Mouse (Mus musculus): ENCODE measurements around the gene Nudt3.
"Not testable (repeated sequence)": the region's sequence is repeated elsewhere in the genome, so short reads cannot be mapped to it uniquely, and the experiment has no call there.

Gene Nudt3

DNA sequence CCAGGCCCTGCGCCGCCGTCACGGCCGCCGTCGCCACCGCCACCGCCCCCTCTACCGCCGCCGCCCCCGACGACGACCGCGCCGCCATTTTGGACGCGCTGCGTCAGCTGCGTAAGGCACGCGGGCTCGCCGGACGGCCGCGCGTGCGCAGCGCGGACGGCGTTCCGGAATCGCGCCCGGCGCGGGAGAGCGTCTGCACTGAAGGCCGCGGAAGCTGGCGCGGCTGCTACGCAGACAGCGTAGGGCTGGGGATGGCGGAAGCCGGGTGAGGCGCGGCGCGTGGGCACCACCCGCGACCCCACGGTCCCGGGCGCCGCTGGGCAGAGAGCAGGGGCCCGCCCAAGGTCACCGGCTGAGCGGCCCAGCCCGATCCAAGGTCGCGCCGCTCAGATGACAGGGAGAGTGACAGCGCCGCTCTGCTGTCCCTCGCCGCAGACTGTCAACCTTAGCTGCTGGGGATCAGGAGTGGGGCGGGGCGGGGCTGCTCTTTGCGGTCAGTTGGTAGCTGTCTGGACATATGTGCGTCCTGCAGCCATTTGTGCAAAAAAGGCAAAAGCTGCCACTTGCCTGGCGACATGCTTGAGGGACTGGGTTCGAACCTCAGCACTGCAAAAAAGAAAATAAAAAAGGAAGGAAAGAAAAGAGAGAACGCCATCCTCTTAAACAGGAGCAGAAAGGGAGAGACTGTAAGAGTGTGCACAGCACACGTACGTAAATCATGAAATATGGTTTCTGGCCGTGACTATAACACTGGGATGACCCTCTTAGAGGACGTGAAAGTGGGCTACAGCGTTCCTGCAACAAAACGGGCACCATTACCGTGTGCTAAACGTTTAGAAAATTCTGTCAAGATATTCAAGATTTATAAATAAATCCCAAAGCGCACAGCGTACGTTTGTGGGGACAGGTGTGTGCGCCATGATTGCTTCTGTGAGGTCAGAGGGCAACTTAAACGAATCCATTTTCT is at the start of gene Nudt3:
TSS of gene Nudt3 (minus strand) at position 136 of the 967 bp plus-strand sequence.
- DNase-seq (ENCODE audit: low spot score) = peak; percentile 88

DNA sequence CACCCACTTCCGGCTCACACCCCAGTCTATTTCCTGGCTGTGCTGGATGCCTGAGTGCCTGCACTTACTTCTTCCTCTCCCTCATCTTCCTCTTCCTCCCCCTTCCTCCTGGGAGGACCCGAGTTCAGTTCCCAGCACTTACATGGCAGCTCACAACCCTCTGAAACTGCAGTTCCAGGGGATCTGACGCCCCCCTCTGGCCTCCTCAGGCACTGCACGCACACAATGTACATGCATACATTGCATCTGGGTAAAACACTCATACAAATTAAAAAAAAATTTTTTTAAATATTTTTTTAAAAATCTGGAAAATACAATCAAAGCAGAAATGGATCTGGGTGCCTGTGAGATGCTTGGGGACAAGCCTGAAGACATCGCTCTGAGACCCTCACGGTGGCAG is 48.4 kb upstream of the Nudt3 start:
- DNase-seq (ENCODE audit: low spot score) = no peak

DNA sequence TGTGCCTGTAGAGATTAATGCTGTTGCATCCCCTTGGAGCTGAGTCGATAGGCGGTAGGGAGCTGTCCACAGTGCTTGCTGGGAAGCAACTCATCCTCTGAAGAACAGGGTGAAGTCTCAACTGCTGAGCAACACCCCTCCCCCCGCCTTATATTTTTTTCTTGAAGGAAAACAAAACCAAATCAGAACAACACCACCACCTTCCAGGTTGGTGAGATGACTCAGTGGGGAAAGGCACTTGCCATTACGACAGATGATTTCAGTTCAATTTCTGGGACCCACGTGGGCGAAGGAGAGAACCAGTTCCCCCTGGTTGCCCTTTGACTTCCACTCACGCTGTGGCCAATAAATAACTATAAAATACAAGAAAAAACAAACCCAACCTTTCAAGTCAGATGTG is 35.5 kb upstream of the Nudt3 start:
- no peak for DNase-seq (ENCODE audit: low spot score)

DNA sequence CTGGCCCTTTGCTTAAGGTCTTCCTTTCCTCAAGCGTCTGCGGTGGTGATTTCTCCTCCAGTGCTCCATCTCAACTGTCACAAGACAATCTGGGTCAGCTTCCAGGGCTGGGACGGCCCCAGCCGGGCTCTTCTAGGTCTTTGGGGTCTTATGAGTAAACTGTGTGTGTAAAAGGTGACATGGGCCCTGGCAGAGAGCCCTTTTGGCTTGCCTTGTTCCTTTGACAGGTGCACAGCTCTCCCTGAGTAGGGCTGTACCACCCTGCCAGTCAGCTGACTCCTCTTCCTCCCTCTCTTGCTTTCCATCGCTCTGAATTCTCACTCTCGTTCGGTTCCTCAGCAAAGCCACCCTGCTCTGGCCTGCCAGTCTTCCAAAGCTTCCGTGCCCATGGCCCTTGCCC is 33.8 kb upstream of the Nudt3 start:
- DNase-seq (ENCODE audit: low spot score) = no peak

DNA sequence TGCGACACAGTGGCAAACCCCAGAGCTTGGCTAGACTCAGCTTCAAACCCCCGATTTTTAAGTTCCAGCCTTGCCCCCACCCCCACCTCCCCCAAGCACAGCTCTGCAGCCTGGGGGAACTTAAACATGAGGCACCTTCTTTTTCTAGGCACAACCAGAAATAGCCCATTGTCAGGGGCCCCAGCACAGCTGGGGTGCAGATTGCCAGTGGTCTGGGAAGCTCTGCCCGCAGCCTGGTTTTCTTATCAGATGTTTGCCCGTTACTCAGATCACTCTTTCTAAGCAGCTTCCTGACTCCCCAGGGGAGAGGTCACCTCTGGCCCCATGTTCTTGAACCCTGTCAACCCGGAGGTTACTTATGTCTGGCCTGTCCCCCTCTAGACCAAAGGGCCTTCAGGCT is 33.1 kb upstream of the Nudt3 start:
- DNase-seq (ENCODE audit: low spot score) = no peak

DNA sequence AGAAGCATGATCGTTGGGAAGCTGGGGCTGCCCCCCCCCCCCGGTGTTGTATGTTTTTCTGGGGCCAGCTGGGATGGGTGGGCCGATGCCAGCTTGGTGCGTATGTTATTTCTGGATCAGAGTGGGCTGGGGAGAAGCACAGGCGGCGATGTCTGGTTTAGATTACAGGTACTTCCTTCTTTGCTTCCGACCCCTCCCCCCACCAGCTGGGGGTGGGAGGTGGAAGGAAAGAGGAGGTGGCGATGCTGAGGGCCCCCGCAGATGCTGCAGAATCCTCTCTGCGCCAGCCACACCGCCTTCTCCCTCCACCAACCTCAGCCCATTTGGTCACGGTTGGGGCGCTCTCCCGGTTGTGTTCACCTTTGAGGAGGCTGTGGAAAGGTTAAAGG is 32.7 kb upstream of the Nudt3 start:
- no peak for DNase-seq (ENCODE audit: low spot score)

DNA sequence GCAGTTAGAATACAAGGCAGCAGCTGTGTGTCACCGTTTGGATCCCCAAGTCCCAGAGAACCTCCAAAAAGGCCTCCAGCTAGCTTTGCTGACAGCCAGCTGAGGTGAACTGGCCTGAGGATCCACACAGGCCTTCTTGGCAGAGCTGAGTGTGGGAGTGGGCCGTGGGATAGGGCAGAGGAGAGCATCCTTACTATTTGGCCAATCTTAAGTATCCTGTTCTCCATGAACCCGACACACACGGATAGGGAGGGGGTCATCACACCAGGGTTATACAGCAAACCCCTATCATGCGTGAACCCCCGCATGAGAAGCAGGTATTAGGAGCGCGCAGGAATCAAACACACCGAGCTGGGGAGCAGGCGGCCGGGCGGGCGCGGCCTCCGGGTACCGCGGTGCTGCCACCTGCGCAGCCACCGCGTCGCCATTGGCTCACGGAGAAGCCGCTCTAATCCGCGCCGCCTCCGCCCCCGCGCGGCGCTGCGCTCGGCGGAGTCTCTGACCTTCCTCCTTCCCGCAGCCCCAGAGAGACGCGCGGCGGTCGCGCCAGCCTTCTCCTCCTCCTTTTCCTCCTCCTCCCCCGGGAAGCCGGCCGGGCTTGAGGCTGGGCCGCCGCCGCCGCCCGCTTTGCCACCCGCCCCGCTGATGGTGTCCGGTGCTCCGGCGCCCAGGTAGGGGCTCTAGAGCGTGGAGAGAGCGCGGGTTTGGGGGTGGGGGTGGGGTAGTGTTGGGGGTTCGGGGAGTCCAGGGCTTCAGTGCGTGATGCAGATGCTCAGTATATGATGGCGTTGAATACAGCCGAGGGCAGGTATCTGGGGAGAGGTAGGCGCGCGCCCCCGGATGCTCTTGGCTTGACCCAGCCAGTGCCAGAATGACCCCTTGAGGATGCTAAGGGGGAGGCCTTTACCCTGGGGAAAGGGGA is 32.1 kb upstream of the Nudt3 start, which contains the start of gene Pacsin1:
TSS of gene Pacsin1 (plus strand) at position 421 of the 922 bp plus-strand sequence.
- DNase-seq (ENCODE audit: low spot score) = no peak

DNA sequence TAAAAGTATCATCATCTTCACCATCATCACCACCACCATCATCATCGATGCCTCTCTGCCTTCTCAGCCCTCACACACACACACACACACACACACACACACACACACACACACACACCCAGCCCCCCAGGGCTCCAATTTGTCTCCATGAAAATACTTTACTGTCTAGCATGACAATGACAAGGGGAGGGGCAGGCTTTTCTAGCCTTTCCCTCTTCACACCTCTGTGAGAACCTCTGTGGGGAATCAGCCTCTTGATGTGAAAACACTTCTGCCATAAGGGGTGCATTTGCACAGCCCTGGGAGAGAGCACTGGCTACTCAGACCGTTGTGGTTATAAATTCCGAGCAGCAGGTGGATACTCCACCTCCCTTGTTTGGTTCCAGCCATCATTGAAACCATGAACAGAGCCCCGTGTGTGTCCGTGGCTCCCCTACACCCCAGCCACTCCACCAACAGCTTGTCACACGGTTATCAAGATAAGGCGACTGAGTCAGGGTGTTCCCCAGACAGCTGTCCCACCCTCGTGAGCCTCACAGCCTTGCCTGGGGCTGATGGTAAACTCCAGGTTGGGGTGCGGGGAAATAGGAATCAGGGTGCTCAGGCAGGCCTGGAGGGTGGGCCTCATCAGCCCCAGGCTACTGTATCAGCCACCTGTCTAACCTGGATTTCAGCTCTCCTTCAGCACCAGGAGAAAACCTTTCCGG is 30.1 kb upstream of the Nudt3 start:
- DNase-seq (ENCODE audit: low spot score) = no peak

DNA sequence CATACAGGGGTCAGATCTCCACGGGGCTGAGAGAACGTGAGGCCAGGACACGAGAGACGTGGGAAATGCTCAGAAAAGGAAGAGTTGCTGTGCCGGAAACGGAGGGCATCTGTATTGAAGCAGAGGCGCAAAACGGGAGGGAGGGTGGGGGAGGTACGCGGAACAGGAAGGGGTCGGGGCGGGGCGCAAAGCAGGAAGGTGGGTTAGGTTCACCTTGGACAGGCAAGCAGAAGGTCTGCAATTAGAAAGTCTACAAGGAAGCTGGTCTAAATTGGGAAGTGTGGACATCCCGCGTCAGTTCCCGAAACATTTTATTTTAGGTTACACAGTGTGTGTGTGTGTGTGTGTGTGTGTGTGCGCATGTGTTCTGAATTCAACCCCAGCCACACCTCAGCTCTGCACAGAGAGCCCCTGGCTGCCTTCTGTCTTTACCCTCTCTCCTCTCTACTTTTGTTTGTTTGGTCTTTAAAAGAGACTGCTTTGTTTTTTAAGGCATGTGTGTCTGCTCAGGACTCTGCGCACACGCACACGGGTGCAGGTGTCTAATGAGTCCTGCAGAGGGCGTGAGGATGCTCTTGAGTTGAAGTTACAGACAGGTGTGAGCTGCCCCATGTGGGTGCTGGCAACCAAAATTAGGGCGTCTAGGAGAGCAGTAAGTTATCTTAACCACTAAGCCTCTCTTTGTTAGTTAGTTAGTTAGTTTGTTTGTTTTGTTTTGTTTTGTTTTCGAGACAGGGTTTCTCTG is 28.9 kb upstream of the Nudt3 start:
- DNase-seq (ENCODE audit: low spot score) = no peak

DNA sequence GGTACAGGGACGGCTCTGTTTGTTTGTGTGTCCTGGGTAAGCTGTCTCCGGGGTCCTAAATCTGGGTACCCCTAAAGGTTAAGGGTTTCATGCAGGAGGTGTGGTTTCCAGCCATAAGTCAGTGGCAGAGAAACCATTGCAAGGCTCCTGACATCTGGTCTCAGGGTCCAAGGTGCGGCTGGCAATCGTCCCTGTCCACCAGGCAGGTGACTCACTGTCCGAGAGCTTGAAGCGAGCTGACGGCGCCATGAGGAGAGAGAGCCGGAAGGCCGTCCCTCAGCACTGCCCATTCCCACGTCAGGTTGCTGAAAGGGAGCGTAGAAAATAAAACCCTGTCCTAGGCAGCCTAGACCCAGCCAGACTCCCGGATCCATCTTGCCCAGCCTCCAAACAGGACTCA is 27.3 kb upstream of the Nudt3 start:
- DNase-seq (ENCODE audit: low spot score) = no peak

DNA sequence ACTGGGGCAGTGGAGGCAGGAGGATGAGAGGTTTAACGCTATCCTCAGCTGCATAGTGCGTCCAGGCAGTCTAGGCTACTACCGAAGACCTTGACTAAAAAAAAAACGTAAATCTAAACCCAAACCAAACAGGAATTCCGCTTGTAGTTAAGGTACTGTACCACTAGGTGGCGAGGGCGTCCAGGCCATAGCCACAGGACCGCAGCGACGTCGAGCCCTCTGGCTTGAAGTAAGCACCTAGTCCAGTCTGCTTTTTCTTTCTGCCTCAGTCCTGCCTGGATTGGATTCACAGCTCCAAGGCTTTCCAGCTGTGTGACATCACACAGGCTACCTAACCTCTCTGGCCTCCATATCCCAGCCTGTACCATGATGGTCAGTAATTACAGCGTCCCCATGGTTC is 26.9 kb upstream of the Nudt3 start:
- peak; percentile 85 for DNase-seq (ENCODE audit: low spot score)

DNA sequence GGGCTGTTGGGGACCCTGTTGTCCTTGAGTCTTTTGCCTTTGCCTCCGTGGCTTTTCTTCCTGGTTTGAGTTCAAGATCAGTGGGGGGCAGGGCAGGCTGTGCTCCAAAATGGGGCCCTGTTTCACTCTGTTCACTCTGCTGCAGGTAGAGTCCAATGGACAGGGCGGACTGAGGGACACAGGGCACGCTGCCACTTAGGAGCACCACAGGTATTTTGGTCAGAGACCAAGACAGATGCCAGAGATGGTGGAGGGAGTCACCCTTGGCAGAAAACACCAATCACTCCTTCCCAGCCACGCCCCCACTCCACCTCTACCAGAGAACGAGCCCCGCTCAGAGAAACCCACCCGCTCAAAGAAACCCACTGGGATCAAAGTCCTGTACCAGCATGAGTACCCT is 22.5 kb upstream of the Nudt3 start:
- no peak for DNase-seq (ENCODE audit: low spot score)

DNA sequence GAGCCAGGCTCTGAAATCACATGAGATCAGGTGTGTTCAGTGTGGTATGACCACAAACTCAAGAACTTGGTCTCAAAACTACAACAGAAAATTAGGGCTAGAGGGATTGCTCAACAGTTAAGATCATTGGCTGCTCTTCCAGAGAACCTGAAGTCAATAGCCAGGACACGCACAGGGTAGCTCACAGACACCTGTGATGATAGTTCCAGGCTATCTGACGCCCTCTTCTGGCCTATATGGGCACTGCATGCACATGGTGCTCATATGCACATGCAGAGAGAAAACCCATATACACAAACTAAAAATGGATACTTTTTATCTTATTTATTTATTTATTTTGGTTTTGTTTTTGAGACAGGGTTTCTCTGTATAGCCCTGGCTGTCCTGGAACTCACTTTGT is 21.3 kb upstream of the Nudt3 start:
- no peak for DNase-seq (ENCODE audit: low spot score)

DNA sequence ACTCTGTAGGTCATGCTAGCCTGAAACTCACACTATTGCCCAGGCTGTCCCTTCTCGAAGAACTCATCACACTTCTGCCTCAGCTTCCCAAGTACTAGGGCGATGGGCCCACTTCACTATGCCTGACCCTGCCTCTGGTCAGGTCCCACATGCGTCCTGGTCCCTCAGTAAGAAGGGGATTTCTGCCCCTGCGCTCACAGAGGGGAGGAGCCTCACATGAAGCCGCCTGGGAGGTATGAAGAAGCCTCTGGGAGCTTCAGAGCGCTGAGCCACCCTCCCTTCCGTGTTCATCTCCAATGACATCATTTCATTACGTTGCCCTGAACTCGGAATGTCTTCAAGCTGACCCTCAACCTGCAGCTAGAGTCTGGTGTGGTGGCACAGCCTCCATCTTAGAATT is 20.5 kb upstream of the Nudt3 start:
- no peak for DNase-seq (ENCODE audit: low spot score)

DNA sequence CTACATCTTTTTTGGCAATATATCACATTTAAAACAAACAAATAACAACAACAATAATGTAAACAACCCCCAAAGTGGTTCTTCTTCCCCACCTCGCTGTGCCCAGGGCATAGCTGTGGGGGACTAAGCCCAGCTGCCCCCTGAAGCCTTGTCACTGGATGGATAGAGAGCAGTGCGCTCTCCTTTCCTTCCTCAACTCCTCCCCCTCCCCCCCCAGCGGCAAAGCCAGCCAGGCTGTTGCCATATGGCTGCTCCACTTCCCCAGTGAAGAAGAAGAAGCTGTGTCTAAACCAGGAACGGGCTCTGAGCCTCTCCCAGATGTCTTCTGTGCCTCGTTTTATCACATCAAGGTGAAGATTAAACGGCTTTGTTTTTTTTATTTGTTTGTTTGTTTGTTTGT is 19.8 kb upstream of the Nudt3 start:
- DNase-seq (ENCODE audit: low spot score) = no peak

DNA sequence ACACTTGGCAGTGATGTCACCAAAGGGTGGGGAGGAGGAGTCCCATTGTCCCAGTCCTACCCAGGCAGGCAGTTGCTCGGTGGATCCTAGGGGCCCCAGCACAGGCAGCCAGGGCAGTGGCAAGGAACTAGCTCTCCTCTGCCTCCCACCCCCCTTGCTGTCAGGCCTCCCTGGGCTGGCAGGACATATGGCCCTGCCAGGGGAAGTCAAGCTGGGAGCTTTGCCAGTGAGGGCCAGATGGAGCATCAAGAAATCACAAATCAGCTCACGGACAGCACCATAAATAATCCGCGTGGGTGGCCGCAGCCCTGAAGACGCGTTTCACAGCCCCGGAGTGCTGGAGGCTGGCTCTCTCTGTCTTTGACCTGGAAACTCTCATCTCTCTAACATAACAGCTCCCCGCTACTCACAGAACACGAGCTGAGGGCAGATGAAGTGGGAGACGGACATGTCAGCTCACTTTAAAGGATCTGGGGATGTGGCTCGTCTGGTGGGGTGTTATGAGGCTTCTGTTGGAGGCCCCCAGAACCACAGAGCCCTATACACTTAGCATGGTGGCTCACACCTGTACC is 19.3 kb upstream of the Nudt3 start:
- peak; percentile 79 for DNase-seq (ENCODE audit: low spot score)

DNA sequence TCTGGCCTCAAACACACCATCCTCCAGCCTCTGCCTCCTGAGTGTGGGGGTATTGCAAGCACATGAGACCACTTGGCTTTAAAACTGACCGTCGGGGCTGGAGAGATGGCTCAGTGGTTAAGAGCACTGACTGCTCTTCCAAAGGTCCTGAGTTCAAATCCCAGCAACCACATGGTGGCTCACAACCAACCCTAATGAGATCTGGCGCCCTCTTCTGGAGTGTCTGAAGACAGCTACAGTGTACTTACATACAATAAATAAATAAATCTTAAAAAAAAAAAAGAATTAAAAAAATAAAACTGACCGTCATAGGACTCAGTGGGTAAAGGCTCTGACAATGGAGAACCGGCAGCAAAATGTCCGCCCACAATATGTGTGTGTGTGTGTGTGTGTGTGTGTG is 16.6 kb upstream of the Nudt3 start:
- DNase-seq (ENCODE audit: low spot score) = not testable (repeated sequence)

DNA sequence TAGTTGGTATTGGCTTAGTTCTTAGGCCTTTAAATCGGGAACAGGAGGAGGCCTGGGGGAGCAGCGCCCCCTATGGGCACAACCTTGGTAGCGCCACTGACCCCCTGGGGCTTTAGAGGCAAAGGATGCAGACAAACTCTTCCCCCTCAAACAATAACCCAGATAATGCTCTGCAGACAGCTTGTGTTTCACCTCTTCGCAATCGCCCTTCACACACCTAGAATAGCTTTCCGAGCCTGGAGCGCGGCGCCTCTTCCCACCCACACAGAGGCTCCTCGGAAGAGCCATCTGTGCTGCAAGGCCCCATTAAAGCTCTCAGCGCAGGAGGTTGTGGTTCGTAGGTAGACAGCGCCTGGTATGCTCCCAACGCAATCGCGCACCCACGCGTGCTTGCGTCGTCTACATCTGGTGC is 15.6 kb upstream of the Nudt3 start:
- no peak for DNase-seq (ENCODE audit: low spot score)

DNA sequence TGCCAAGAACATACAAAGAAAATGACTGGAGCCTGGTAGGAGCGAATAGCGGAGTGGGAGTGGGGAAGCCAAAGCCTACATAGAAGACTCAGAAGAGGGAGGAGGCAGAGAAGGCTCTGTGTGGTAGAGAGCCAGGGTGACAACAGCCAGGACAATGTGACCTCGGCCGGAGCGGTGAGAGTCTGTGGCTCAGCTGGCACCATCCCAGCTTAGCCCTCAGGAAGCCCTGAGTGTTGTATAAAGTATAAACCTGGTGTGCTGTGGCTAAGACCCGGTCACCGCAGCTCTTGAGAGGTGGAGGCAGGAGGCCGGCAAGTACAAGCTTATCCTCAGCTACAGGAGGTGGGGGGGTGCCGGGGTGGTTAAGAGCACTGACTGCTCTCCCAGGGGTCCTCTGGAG is 14.0 kb upstream of the Nudt3 start:
- no peak for DNase-seq (ENCODE audit: low spot score)

DNA sequence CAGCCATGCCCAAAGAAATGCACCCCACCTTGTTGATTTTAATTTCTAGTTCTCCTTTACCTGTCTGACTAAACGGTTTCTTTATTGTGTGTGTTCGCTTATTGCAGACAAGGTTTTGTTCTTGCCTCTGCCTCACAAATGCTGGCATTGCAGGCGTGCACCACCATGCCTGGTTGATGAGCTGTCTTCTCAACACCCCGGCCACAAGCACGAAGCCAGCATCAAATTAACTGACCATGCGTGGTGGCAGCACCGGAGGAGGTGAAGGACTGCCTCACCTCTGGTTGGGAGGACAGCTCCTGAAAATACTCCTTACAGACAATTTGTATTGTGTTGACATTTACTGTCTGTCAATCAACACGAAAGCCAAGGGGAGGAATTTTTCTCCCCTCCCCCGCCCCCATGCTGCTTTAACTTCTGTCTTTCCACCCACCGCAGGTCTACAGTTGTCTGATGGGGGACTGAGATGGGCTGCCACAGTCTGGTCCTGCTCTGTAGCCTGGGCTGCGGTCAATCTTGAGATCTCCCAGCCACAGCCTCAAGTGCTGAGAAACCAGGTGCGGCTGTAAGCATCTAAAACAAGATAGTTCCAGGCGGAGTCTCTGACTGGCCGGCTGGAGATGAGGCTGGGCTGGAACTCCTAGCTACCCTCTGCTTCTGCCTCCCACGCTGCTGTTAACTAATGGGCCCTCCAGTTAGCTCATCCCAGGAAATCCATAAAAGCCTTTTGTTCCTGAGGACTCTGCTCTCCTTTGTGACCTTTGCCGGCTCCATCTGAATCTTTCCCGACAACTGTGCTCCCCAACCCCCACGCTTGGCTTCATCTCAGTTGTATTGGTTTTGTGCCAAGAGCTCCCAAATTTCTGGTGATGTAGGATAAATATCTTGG is 13.1 kb upstream of the Nudt3 start, which contains the start of gene Rps10:
TSS of gene Rps10 (minus strand) at position 538 of the 889 bp plus-strand sequence.
- DNase-seq (ENCODE audit: low spot score) = no peak

Measured in adipocyte (in vitro differentiated cells).